Mouse (Mus musculus): ENCODE results near the gene Slc41a2. TPM values are rescaled to one million over a fixed set of nuclear protein-coding genes. Genes with fewer than 3 reads are reported as not detected.

Slc41a2 gene
- polyA plus RNA-seq, 1 experiment, result 11.5 TPM

DNA sequence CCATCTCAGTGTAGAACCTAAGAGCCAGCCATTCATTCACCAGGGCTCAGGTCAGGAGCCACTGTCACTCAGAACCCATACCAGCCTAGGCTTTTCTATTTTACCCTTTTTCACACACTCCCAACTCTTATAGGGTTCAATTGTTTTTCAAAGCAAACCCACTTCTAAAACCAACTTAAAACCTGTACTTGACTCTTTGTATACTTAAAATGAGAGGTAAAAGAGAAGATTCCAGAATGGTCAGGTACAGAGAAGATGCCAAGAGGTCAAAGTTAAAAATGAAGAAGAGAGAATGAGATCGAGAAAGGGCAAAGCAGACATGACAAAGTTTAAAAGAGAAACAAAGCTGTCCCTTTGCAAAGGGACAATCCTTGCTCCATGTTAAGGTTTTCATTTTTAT is 11.8 kb downstream of the Slc41a2 start:
- Histone ChIP-seq H3K27ac (ENCODE audit: insufficient read depth, low read depth, low read length) (no peak overlapping the region), H3K4me3 (ENCODE audit: low read depth, low read length) (no peak overlapping the region), H3K36me3 (ENCODE audit: control insufficient read depth, insufficient read depth, low read length) (no peaks in the 10 kb centered on the region), H3K27me3 (ENCODE audit: control insufficient read depth, insufficient read depth, low read length) (no peaks in the 10 kb centered on the region), H3K4me1 (ENCODE audit: control insufficient read depth, insufficient read depth, insufficient read length, low read length) (peaks cover 12% of the 10 kb centered on the region)
- no peak for TF ChIP-seq POLR2A (IDR thresholded peaks at IDR 0.05; ENCODE audit: low read depth, low read length)
- no peak for TF ChIP-seq CTCF (IDR thresholded peaks at IDR 0.05; ENCODE audit: extremely low read depth, insufficient read length, insufficient replicate concordance, low read depth, low read length)
- 86% methylated on average over 1 of the region's 1 CpGs for WGBS

- Histone ChIP-seq H3K27me3 (ENCODE audit: control insufficient read depth, insufficient read depth, low read length) (no peaks in the 10 kb centered on the region), H3K4me3 (ENCODE audit: low read depth, low read length) (no peak overlapping the region), H3K27ac (ENCODE audit: insufficient read depth, low read depth, low read length) (no peak overlapping the region), H3K4me1 (ENCODE audit: control insufficient read depth, insufficient read depth, insufficient read length, low read length) (peaks cover 12% of the 10 kb centered on the region), H3K36me3 (ENCODE audit: control insufficient read depth, insufficient read depth, low read length) (no peaks in the 10 kb centered on the region)
- WGBS, result 40% methylated on average over 3 of the region's 3 CpGs
- TF ChIP-seq CTCF (IDR thresholded peaks at IDR 0.05; ENCODE audit: extremely low read depth, insufficient read length, insufficient replicate concordance, low read depth, low read length) (no peak), POLR2A (IDR thresholded peaks at IDR 0.05; ENCODE audit: low read depth, low read length) (no peak)
Measured at GRCm38 (mm10) chr10:83324871-83325270, 12.8 kb downstream of the Slc41a2 start.

DNA sequence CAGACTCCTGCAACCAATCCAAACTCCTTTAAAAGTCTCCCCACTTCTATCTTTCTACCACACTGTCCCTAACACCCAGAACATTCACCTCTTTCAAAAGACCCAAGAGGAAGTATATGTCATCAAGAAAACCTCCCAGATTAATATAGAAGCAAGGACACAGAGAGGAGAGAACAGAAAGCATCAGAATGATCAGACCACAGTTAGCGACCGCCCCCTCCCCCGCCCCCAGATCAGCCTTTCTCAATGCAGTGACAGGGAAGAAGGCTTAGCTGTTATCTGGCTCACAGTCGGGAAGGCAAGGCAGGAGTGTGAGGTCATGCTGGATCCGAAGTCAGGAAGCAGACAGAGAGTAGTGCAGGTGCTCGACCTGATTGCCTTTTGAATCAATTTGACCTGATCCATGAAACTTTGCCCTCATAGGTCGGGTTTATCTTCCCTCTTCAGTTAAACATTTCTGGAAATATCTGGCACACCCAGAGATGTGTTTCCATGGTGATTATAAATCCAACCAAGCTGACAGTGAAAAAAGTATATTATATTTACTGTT is 15.1 kb downstream of the Slc41a2 start:
- Histone ChIP-seq H3K4me1 (ENCODE audit: control insufficient read depth, insufficient read depth, insufficient read length, low read length) (peaks cover 11% of the 10 kb centered on the region), H3K27me3 (ENCODE audit: control insufficient read depth, insufficient read depth, low read length) (no peaks in the 10 kb centered on the region), H3K27ac (ENCODE audit: insufficient read depth, low read depth, low read length) (peak overlapping the region; percentile 54), H3K4me3 (ENCODE audit: low read depth, low read length) (peak overlapping the region; percentile 9; the same call in 1 of the 2 replicates), H3K36me3 (ENCODE audit: control insufficient read depth, insufficient read depth, low read length) (no peaks in the 10 kb centered on the region)
- TF ChIP-seq POLR2A (IDR thresholded peaks at IDR 0.05; ENCODE audit: low read depth, low read length), result no peak
- no peak for TF ChIP-seq CTCF (IDR thresholded peaks at IDR 0.05; ENCODE audit: extremely low read depth, insufficient read length, insufficient replicate concordance, low read depth, low read length)
- 16% methylated on average over 7 of the region's 7 CpGs for WGBS

DNA sequence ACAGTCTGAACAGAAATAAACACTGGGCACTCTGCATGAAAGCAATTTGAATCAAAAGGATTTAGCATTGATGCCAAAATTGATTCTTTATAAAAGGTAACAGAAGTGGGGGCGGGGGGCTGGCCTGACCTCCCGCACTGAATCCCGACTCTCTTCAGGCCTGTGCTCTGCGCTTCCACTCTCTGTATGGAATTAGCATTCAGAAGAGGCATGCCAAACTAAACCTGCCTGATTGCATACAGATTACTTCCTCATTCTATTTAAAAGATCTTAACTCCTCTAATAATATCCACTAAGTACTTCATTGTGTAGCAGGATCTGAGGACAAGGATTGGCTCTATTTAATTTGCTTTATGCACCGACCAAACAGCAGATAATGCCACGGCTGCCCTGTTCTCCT is 16.2 kb downstream of the Slc41a2 start:
- peak overlapping the region; percentile 54; the same call in 1 of the 2 replicates for H3K27ac ChIP-seq (ENCODE audit: insufficient read depth, low read depth, low read length)
- no peak for TF ChIP-seq POLR2A (IDR thresholded peaks at IDR 0.05; ENCODE audit: low read depth, low read length)
- TF ChIP-seq CTCF (IDR thresholded peaks at IDR 0.05; ENCODE audit: extremely low read depth, insufficient read length, insufficient replicate concordance, low read depth, low read length), result no peak
- no peak overlapping the region for H3K4me3 ChIP-seq (ENCODE audit: low read depth, low read length)
- H3K4me1 ChIP-seq (ENCODE audit: control insufficient read depth, insufficient read depth, insufficient read length, low read length), result peaks cover 11% of the 10 kb centered on the region
- 32% methylated on average over 6 of the region's 6 CpGs for WGBS
- H3K27me3 ChIP-seq (ENCODE audit: control insufficient read depth, insufficient read depth, low read length), result no peaks in the 10 kb centered on the region
- H3K36me3 ChIP-seq (ENCODE audit: control insufficient read depth, insufficient read depth, low read length), result no peaks in the 10 kb centered on the region

GRCm38 (mm10) chr10:83320870-83321269 is 16.8 kb downstream of the Slc41a2 start:
- no peaks in the 10 kb centered on the region for H3K27me3 ChIP-seq (ENCODE audit: control insufficient read depth, insufficient read depth, low read length)
- TF ChIP-seq CTCF (IDR thresholded peaks at IDR 0.05; ENCODE audit: extremely low read depth, insufficient read length, insufficient replicate concordance, low read depth, low read length) (no peak), POLR2A (IDR thresholded peaks at IDR 0.05; ENCODE audit: low read depth, low read length) (no peak)
- H3K36me3 ChIP-seq (ENCODE audit: control insufficient read depth, insufficient read depth, low read length), result no peaks in the 10 kb centered on the region
- no peak overlapping the region for H3K27ac ChIP-seq (ENCODE audit: insufficient read depth, low read depth, low read length)
- H3K4me3 ChIP-seq (ENCODE audit: low read depth, low read length), result no peak overlapping the region
- peaks cover 8% of the 10 kb centered on the region for H3K4me1 ChIP-seq (ENCODE audit: control insufficient read depth, insufficient read depth, insufficient read length, low read length)
- WGBS, result 89% methylated on average over 7 of the region's 7 CpGs

GRCm38 (mm10) chr10:83320396-83320795 is 17.3 kb downstream of the Slc41a2 start:
- H3K27me3 ChIP-seq (ENCODE audit: control insufficient read depth, insufficient read depth, low read length), result no peaks in the 10 kb centered on the region
- H3K36me3 ChIP-seq (ENCODE audit: control insufficient read depth, insufficient read depth, low read length), result no peaks in the 10 kb centered on the region
- no peak overlapping the region for H3K27ac ChIP-seq (ENCODE audit: insufficient read depth, low read depth, low read length)
- 86% methylated on average over 6 of the region's 6 CpGs for WGBS
- no peak overlapping the region for H3K4me3 ChIP-seq (ENCODE audit: low read depth, low read length)
- H3K4me1 ChIP-seq (ENCODE audit: control insufficient read depth, insufficient read depth, insufficient read length, low read length), result peaks cover 8% of the 10 kb centered on the region
- TF ChIP-seq POLR2A (IDR thresholded peaks at IDR 0.05; ENCODE audit: low read depth, low read length) (no peak), CTCF (IDR thresholded peaks at IDR 0.05; ENCODE audit: extremely low read depth, insufficient read length, insufficient replicate concordance, low read depth, low read length) (no peak)

DNA sequence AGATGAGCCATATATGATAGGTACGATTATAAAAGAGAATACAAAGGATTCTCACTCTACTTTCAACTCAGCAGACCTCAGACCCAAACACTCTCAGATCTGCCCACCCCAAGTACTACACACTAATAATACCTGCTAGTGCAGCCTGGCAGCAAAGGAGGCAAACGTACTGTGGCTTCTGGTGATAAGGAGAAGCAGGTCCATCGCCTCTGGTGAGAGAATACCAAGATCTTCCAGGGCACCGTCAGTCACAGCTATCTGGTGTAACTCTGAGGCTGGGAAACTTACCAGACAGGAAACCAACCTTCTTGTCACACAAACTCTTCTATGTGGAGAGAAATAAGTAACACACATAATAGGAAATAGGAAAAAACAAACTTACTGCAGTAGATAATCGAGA is 24.6 kb downstream of the Slc41a2 start:
- Histone ChIP-seq H3K27ac (ENCODE audit: insufficient read depth, low read depth, low read length) (no peak overlapping the region), H3K27me3 (ENCODE audit: control insufficient read depth, insufficient read depth, low read length) (no peaks in the 10 kb centered on the region), H3K4me1 (ENCODE audit: control insufficient read depth, insufficient read depth, insufficient read length, low read length) (peaks cover 3% of the 10 kb centered on the region; the same call in 1 of the 2 replicates), H3K36me3 (ENCODE audit: control insufficient read depth, insufficient read depth, low read length) (peaks cover 7% of the 10 kb centered on the region; the same call in 1 of the 2 replicates), H3K4me3 (ENCODE audit: low read depth, low read length) (no peak overlapping the region)
- 81% methylated on average over 5 of the region's 5 CpGs for WGBS
- TF ChIP-seq CTCF (IDR thresholded peaks at IDR 0.05; ENCODE audit: extremely low read depth, insufficient read length, insufficient replicate concordance, low read depth, low read length) (no peak), POLR2A (IDR thresholded peaks at IDR 0.05; ENCODE audit: low read depth, low read length) (no peak)

Data from small intestine, adult 2 months (tissue).